Mouse (Mus musculus) kidney, adult 8-10 months (tissue): ENCODE data around the gene Kcnq1.

Experiments
- DNase-seq, 2 experiments: peaks; one replicate each; pipeline ENCODE4 v3.0.0; 2022

Gene Kcnq1

DNA sequence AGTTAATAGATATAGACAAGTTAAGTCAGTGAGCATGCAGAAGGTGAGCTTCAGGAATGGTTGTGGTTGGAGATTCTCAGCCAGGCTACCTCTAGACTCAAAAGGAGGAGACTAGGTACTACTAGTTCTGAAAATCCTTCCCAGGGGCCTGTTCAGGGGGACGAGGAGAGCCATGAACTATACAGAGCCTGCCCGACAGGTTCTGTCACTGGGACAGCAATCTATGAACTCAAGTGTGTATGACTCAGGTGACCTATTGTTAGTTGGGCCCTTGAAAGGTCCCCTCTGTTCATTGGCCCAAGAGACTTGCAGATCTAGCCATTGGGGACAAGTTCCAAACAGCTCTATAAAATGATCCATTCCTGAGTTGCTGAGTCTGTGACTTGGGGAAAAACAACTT, 82.4 kb downstream of the Kcnq1 start:
- DNase-seq = no peak

DNA sequence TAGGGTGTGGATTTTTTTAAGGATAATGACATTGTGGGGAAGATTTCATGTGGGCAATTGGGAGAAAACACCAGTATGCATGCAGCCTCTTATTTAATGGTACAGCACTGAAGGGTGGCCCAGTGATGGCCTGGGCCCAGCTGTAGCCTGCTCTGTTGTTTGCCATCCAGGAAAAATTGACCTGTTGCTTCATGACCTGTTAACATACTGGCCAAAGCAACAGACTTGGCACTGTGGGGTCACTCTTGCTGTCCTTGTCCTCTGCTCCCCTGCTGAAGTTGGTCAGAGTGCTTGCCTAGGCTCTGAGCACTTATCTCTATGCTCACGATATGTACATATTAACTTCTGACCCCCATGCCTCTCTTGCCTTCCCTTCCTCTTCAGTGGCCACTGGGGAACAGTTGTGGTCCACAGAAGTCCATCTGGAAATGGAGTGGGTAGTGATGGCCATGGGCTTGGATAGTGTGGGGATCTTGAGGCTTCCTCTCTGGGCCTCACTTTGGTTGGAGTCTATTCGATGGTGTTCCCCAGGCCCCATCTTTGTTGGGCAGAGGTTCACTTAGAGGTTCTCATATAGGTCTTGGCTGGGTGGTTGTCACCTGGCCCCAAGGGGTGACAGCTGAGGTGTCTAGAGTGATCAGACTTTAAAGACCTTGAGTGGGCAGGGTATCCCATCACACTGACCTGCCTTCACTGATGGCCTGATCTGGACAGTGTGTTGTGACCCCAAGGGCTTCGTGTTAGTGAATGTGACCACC, 84.0 kb downstream of the Kcnq1 start:
- DNase-seq = no peak

DNA sequence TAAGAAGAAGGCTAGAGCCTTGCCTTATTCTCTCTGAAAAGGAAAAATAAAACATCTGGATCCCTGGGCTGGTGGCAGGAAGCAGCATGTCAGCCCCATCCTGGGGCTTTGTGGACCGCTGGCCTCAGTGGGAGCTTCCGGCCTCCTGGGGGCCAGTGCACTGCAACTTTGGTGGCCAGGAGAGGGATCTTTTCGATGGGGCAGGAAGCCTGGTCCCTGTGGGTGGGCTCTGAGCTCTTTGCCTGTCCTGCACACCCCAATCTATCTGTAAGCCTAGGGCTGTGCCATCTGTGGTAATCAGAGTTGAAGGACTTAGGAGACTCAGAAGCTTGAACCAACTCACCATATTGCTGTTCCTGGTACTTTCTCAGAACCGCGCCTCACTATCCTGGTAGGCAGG, 84.7 kb downstream of the Kcnq1 start:
- DNase-seq = no peak

DNA sequence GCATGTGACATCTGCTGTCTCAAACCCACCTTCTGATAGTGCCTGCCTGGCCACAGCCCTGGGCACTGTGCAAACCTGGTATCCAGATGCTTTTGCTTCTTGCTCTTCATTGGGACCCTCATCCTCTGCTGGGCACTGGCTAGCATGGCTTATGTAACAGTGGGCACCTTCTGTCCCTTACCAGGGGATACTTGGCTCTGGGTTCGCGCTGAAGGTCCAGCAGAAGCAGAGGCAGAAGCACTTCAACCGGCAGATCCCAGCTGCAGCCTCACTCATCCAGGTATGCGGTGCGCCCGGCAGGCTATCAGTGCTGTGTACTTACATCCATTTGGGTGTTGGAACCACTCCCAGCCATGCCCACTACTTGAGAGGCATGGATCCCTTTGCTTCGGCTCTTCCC, 86.2 kb downstream of the Kcnq1 start:
- no peak for DNase-seq

DNA sequence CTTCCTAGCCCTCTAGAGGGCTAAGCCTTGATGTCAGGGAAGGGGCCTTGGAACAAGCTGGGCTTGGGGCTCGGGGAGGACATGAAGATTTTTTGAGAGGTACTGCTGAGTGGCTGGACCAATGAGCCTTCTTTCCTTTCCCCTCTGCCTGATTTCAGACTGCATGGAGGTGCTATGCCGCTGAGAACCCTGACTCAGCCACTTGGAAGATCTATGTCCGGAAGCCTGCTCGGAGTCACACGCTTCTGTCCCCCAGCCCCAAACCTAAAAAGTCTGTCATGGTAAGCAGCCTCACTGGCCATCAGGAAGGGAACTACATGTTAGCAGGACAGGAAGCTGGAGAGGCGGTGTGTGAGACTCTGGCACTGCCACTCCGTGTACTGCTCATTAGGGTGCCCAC, 87.9 kb downstream of the Kcnq1 start:
- DNase-seq = no peak

DNA sequence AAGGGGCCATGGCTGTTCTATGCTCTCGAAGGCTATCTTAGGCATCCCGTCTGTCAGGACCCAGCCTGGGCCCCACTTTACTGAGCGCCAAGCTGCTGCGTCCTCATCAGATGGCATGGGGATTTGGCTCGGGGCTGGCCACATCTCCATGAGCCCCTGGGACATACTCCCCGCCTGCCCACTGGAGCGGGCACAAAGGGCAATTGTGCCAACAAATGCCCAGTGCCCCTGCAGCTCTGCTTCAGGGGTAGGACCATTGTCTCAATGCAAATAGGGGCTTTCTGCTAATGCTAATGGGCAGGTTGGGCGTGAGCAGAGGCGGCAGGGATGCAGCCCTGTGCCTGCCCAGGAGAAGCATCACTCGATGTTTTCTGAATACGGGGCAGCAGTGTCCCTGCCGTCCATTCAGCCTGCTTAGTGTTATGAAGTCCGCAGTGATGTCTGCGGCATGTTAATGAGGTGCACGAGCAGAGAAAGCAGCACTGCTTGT, 91.8 kb downstream of the Kcnq1 start:
- DNase-seq = no peak

DNA sequence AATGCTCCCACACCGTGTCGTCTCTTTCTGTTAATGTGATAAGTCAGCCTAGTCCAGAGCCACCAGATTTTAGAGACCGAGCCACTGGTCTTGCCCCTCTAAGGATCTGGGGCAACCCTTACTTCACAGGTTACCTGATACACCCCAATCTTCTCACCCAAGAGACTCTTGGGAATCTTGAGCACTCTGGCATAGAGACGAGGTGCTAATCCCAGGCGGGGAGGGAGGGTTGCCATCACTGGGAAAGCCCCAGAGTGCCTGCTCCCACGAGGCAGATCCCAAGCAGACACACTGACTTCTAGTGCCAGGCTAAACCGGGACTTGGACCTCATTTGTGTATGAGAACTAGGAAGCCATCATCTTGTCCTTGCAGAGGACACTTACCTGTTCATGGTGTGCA, 92.3 kb downstream of the Kcnq1 start:
- DNase-seq = no peak

DNA sequence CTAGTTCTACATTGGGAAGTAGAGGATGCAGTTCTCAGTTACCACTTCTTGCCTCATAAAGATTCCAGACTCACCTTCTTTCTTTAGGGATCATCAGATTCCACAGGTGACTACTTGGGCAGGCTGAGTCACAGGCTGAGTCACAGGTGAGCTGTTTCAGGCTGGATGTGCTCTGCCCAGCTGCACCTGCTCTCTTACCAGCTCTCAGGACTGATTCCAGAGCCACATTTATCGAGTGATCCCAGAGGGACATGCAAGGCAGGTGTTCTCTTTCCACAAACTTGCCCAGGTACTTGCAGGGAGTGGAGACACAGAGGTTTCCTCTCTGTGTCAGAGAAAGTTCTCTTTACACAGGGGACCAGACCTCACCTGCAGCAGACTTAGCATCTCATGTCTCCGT, 95.1 kb downstream of the Kcnq1 start:
- DNase-seq = no peak

DNA sequence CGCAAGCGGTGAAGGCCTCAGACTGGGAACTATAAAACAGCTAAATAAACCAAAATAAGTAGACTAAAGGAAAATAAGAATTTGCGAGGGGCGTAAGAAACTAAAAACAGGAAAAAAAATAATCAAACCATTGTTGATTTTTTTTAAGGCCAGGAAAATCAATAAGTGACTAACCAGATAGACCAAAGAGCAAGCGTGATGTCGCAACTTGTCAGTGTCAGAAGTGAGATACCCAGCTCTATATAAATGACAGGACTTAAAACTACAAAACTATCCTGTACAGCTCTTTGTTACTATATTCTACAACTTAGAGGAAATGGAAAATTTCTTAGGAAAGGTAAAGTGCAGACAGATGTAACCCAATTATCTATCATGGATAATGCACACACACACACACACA, 97.7 kb downstream of the Kcnq1 start:
- DNase-seq = no peak

DNA sequence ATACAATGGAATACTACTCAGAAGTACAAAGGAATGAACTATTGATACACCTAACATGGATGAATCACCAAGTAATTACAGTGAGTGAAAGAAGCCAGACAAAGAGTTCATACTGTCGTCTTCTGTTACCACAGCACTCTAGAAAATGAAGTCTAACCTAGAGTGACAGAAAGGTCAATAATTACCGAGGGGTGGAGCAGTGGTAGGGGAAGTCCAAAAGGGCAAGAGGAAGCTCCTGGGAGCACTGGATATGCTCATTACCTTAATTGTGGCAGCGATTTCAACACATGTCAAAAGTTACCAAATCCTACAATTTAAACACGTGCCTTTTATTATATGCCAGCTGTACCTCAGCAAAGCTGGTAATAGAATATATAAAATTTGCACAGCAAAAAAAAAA, 100.9 kb downstream of the Kcnq1 start:
- DNase-seq = peak; percentile 64 to 75

DNA sequence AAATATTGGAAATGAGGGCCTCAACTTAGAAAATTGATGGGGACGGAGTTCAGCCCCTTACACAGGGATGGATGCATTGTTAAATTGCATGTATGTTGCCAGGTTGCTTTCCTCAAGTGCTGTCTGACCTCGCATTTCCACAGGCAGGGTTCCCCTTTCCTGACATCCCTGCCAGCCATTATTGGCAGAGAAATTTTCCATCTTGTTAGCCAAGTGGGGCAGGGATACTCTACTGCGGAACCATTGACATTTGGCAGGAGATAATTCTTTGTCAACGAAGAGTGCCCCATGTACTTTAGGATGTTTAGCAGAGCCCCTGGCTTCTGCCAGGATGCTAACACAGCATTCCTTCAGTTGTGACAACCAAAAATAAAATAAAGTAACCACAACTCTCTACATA, 104.6 kb downstream of the Kcnq1 start:
- no peak for DNase-seq

DNA sequence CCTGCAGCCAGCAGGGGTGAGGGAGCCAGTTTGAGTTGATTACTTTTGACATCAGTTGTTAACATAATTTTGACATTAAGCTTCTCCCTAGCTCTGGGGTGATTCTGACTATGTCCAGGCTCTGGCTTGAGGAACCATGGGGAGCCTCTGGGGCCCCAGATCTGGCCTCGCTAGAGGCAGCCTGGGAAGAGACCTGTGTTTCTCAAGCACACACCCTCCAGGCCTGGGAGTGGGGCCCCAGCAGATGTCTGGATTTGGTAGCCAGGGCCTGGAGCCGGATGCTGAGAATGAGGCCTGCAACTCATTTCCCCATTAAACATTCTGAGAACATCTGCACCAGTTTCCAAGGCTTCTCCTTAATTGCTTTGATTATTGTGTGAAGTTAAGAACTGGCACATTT, 145.0 kb downstream of the Kcnq1 start:
- DNase-seq = no peak

DNA sequence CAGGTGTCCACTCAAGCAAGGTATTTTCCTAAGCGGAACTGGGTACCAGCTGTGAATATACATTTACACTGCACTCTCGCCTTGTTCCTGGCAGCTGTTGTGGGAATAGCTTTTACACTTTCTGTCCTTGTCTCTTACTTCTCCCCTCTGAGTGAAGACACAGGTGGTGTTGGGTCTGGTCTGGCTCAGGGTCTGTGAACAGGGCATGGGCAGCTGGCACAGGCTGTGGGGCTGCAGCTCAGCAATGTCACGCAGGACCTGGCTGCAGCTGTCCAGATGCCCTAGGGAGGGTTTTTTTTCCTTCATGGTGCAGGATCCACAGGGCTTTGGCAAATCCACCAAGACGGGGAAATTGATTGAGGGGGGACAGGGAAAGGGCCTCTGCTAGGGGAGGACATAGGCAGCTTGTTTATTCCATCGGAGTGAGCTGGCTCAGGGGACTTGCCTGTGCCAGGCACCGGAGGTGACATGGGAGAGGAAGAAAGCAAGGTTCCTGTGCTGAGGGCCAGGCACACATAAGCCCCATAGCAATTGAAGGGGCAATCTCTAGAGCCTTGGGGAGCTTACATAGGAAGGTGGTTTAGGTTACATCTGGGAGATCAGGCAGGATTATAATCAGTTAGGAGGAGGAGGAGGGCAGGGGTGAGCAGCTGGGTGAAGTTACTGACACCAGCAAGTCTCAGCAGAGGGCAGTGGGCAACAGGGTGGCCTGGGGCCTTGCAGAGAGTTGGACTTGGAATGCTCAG, 147.1 kb downstream of the Kcnq1 start:
- DNase-seq = no peak

DNA sequence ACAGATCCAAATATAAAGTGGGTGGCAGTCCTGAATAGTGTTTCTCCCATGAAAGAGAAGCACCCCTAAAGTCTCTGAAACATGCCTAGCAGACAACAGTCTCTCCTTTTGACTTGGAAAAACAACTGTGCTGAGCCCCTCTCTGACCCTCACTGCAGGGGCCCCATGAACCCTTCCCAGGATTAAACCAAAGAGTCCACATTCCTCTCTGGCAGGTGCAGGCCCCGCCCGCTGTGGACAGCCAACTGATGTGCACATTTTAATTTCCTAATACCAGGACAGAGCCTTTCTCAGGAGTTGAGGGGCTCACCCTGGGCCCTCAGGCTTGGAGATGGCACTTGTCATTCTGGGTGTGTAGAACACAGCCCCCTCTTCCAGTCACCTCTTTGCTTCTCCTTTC, 148.7 kb downstream of the Kcnq1 start:
- DNase-seq = no peak

DNA sequence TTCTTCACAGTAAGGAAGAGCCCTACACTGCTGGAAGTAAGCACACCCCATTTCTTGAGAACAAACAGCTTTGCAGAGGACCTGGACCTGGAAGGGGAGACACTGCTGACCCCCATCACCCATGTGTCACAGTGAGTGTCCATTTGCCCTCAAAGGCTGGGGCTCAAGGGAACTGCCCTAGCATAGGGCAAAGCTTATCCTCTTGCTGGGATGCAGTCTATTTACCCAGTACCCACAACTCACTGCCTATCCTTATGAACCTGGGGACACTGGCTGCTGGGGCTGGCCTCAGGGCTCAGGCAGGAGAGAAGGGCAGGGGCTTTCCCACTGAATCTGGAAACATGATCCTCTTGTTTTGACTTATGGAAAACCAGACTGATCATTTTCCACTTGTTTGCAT, 155.1 kb downstream of the Kcnq1 start:
- no peak for DNase-seq

DNA sequence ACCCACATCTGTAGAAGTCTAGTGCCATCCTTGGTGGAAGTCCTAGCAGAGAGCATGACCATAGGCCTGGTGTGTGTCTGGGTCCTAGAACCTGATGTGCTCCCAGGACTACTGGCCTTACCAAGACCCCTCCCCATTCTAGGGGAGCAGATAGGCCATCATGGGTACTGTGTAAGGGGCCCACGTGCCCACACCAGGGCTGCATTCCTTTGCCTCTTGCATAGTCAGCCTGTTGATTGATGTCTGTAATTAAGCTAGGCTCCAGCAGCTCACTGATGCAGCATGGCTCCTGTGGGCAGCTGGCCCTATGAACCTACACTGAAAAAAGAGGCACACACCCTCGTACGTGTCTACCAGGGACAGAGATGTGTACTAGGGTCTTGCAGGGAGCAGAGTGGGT, 157.4 kb downstream of the Kcnq1 start:
- no peak for DNase-seq

DNA sequence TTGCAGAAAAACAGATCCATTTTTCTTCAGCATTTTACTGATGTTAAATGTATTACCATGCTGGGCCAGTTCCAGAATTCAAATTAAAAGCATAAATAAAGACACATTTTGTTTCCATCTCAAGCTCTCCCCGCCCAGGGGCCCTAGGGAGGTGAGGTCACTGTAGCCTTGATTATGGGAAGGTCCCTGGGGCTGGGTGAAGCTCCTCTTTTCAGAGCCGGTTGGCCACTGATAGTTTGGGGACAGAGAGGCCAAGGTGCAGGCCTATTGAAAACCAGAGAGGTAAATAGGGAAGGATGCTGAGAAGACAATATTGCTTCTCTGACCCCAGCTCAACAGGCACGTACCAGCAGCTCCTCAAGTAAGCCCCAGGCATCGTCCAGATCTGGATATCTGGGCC, 157.8 kb downstream of the Kcnq1 start:
- no peak for DNase-seq

DNA sequence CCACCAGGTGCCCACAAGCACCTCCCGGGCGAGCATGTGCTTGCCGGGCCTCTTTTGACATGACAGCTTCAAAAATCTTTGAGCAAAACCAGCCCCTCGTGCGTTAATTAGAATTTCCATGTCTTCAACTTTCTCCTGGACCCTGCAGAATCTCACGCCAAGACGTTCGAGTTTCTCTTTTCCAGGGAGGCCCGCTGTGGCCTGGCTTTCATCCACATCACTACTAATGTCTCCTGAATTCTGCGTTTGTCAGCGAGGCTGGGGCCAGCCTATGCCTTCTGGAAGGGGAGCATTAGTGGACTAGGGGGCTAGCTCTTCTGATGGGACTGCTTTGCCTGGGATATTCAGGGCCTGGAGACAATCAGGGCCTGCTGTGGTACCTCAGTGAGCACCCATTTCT, 159.2 kb downstream of the Kcnq1 start:
- no peak for DNase-seq

DNA sequence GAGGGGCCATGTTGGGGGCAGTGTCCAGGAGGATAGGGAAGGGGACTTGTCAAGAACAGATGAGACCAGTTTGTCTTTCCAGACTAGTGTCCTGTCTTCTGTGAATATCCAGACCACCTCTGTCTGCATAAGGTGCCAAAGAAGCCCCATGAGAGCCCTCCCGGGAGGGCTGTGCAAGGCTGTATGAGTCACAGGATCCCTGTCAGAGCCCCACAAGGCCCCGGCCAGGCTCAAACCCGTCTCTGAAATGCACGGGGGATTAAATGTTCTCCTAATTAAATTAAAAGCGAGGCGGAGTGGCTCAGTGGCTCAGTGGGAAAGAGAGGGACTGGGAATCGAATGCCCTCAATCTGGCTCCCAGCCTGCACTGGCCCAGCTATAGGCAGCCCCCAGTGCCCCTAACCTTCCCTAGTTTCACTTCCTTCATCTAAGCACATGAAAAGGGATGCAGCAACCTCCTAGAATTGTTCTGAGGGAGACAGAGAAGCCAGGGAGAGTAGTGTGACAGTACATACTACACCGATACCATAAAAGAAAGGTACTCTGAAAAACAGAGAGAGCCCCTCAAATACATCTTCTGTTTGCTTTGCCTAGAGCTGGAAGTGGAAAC, 159.8 kb downstream of the Kcnq1 start:
- no peak for DNase-seq

DNA sequence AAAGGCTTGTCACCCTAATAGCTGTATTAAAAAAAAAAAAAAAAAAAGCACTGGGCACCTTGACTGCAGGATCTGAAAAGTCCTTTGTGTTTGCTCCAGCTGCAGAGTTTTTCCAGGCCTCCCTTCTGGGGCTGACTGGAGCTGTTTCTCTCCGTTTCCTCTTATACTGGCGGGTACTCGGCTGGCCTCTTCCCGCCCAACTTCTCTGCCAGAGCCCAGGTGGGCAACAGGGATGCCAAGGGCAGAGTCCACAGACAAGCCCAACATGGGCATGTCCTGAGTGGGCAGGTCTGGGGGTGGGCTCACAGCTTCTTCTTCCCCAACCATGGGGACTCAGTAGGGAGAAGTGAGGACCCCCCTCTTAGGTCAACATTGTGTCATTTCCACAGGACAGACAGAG, 167.6 kb downstream of the Kcnq1 start:
- DNase-seq = no peak

DNA sequence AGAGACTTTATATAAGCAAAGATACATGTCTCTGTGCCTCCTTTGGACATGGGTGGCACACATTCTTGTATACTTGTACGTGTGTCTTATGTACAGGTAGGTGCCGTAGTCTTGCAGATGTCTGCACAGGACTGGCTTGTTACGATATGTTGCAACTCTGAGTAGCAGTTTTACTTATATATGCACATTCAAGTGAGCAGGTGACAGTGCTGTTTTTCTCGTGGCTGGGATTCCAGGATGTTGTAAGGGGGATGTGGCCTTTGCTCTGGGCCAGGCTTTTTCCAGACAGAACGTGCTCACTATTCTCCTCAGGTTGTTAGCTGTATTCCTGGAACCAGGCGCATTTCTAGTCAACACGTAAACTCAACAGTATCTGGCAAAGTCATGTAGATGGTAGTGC, 168.9 kb downstream of the Kcnq1 start:
- no peak for DNase-seq

DNA sequence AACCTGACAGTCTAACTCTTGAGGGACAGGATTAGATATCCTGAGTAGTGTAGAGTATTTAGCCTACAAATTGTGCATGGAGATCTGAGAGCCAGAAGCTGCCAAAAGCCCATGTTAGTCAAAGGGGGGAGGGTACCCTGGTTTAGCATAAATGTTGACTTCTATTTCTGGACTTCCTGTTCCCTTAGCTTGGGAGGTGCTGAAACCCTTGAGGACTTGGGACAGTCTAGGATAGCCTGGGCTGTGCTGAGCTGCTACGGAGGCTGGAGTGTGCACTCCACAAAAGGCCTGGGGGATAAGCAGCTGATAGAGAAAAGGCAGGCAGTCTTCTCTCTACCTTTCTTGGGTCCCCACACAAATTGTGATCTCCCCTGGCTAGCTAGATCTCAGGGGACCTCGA, 177.5 kb downstream of the Kcnq1 start:
- no peak for DNase-seq

DNA sequence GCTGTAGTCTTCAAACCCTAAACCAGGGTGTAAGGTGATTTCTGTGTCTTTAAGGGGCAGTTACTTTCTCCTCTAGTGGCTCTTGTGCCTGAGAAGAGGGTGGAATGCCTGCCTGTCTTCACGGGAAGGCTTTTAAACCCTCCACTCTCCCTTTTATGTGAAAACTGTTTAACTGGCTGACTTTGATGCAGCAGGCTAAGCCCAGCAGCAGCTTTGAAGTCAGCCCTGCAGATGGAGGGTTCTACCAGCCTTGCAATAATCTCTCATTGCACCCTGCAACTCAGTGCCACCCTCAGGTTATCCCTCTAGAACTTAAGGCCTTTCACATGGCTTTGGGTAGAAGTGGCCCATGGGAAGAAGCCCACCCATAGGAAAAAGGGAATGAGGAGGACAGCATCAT, 178.7 kb downstream of the Kcnq1 start:
- DNase-seq = no peak

DNA sequence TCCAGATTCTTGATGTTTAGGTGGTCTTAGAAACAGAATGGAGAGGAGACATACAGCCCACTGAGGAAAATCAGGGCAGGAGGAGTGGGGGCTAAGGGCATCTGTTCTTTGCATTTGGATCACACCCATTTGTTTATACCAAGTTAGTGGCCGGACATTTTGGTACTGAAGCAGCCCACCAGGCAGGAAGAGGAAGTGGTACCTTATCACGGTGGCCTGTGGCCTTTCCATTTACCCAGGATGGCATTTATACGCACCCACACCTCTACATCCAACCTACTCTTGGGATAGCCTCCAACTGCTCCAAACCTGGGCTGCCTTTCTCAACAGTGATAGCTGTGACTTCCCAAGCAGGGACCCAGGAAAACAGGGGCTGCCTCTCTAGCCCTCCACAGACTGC, 179.3 kb downstream of the Kcnq1 start:
- no peak for DNase-seq
